Mouse (Mus musculus): ENCODE results near the gene Tdgf1.

DNA sequence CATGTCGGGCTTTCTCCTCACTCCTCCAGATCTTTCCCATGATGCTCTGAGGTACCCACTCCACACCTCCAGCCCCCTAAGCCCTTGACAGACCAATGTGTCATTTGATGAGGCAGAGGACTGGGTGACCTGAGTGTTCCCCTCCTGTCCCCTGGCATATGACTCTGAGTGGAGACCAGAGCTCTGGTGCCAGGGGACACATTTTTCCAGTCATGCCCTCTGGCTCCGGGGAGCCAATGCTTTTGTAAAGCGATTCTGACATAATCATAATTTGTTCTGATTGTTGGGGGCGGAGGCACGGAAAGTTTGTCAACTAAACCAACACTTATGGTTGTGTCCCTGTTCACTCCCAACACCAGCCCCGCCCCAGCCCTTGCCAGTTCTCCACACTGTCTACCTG, 10.0 kb upstream of the Tdgf1 start:
- TF ChIP-seq CTCF (IDR thresholded peaks at IDR 0.05; ENCODE audit: borderline replicate concordance, insufficient read depth, low read length), result no peak
- TF ChIP-seq POLR2A (IDR thresholded peaks at IDR 0.05; ENCODE audit: low read depth, low read length), result no peak

All from embryonic fibroblast, embryonic 13.5 days (primary cell).